Mouse (Mus musculus) midbrain, embryonic 15.5 days (tissue): ENCODE results near the gene Cmtm2a. TPM values are rescaled to one million over a fixed set of nuclear protein-coding genes. Genes with fewer than 3 reads are reported as not detected.

Source experiments
- ATAC-seq: fragments of 200-750 bp; cut with Nextera tagmentation; replicated peaks from 2 replicates; pipeline ENCODE4 v1.8.0; 2017; ENCODE audit warnings: moderate TSS enrichment
- H3K27ac ChIP-seq: fragments of 300-500 bp; sonication (generic); 2 replicates; pipeline ENCODE4 v1.5.1; 2015; ENCODE audit warnings: mild to moderate bottlenecking, inconsistent platforms
- H3K27me3 ChIP-seq: fragments of 300-500 bp; sonication (generic); replicated peaks from 2 replicates; pipeline ENCODE4 v1.6.1; 2015; ENCODE audit warnings: inconsistent platforms
- H3K36me3 ChIP-seq: fragments of 300-500 bp; sonication (generic); replicated peaks from 2 replicates; pipeline ENCODE4 v1.6.1; 2015; ENCODE audit warnings: inconsistent platforms
- H3K4me1 ChIP-seq: fragments of 300-500 bp; sonication (generic); 2 replicates; pipeline ENCODE4 v1.6.1; 2015; ENCODE audit warnings: inconsistent platforms
- H3K4me2 ChIP-seq: fragments of 300-500 bp; sonication (generic); 2 replicates; pipeline ENCODE4 v1.6.1; 2015; ENCODE audit warnings: inconsistent platforms, mild to moderate bottlenecking, moderate library complexity
- H3K4me3 ChIP-seq: fragments of 300-500 bp; sonication (generic); 2 replicates; pipeline ENCODE4 v1.5.1; 2015; ENCODE audit warnings: mild to moderate bottlenecking, inconsistent platforms
- H3K9ac ChIP-seq: fragments of 300-500 bp; sonication (generic); 2 replicates; pipeline ENCODE4 v1.6.1; 2015; ENCODE audit warnings: mild to moderate bottlenecking, inconsistent platforms
- H3K9me3 ChIP-seq: fragments of 300-500 bp; sonication (generic); 2 replicates; pipeline ENCODE4 v1.6.1; 2016; ENCODE audit warnings: inconsistent platforms
- WGBS: fragments of 180-500 bp; shearing (Covaris S2); methylation state at CpG from one replicate; pipeline ENCODE4 v1.1.7; 2015; ENCODE audit warnings: mixed read lengths; 5-methylcytosine and 5-hydroxymethylcytosine counted together
- polyA plus RNA-seq: library from polyadenylated mRNA; unstranded; fragments of >200 nt; fragmentation: Nextera tagmentation; extraction: Ambion mirVana; gene quantifications from 2 replicates; pipeline ENCODE4 v1.2.1, GENCODE M21; 2015

The Cmtm2a gene
- polyA plus RNA-seq, 1 experiment from 2014 or later: not detected

GRCm38 (mm10) chr8:104234573-104234972, 58.4 kb downstream of the Cmtm2a start:
- H3K27me3 ChIP-seq: no peaks in the 10 kb centered on the region
- H3K4me3 ChIP-seq: no peak overlapping the region
- H3K4me1 ChIP-seq: no peaks in the 10 kb centered on the region
- 43% methylated on average over 6 of the region's 6 CpGs for WGBS
- no peak overlapping the region for H3K9ac ChIP-seq
- H3K9me3 ChIP-seq: no peaks in the 10 kb centered on the region
- no peak; the same call in 1 of the 2 replicates for ATAC-seq
- no peak overlapping the region for H3K4me2 ChIP-seq
- H3K27ac ChIP-seq: no peak overlapping the region
- H3K36me3 ChIP-seq: peaks cover 59% of the 10 kb centered on the region

- no peak overlapping the region for H3K27ac ChIP-seq
- H3K9ac ChIP-seq: no peak overlapping the region
- no peaks in the 10 kb centered on the region for H3K4me1 ChIP-seq
- peaks cover 61% of the 10 kb centered on the region for H3K36me3 ChIP-seq
- no peak overlapping the region for H3K4me2 ChIP-seq
- H3K27me3 ChIP-seq: no peaks in the 10 kb centered on the region
- ATAC-seq: no peak
- H3K9me3 ChIP-seq: no peaks in the 10 kb centered on the region
- H3K4me3 ChIP-seq: no peak overlapping the region
- 91% methylated on average over 5 of the region's 5 CpGs for WGBS
Measured at GRCm38 (mm10) chr8:104232919-104233318, 60.1 kb downstream of the Cmtm2a start.

GRCm38 (mm10) chr8:104232039-104232438, 60.9 kb downstream of the Cmtm2a start:
- no peak overlapping the region for H3K4me2 ChIP-seq
- no peaks in the 10 kb centered on the region for H3K9me3 ChIP-seq
- peaks cover 67% of the 10 kb centered on the region for H3K36me3 ChIP-seq
- 95% methylated on average over 4 of the region's 4 CpGs for WGBS
- no peak overlapping the region for H3K4me3 ChIP-seq
- no peak overlapping the region for H3K27ac ChIP-seq
- no peaks in the 10 kb centered on the region for H3K27me3 ChIP-seq
- no peak overlapping the region for H3K9ac ChIP-seq
- no peak for ATAC-seq
- H3K4me1 ChIP-seq: no peaks in the 10 kb centered on the region

Other genes with a start within 250 kb of the Cmtm2a start
- gene Cdh5, start 191.6 kb downstream of the Cmtm2a start, polyA plus RNA-seq: 15.3 and 16.1 TPM in 2 replicates
- 6.4 and 6.6 TPM in 2 replicates for gene Bean1, start 122.7 kb downstream of the Cmtm2a start, polyA plus RNA-seq
- 53.9 and 54.0 TPM in 2 replicates for gene Tk2, start 44.6 kb downstream of the Cmtm2a start, polyA plus RNA-seq
- 29.2 and 32.3 TPM in 2 replicates for gene Cklf, start 42.3 kb downstream of the Cmtm2a start, polyA plus RNA-seq
- not detected in 2 replicates for gene Gm45711, start 16.9 kb upstream of the Cmtm2a start, polyA plus RNA-seq
- not detected in 2 replicates for gene Cmtm1, start 17.0 kb upstream of the Cmtm2a start, polyA plus RNA-seq
- gene Gm11020, start 28.4 kb upstream of the Cmtm2a start, polyA plus RNA-seq: not detected in 2 replicates
- not detected in 2 replicates for gene Cmtm2b, start 29.0 kb upstream of the Cmtm2a start, polyA plus RNA-seq
- gene Cmtm3, start 46.2 kb upstream of the Cmtm2a start, polyA plus RNA-seq: 33.2 and 37.2 TPM in 2 replicates
- 2.4 and 2.6 TPM in 2 replicates for gene Cmtm4, start 102.6 kb upstream of the Cmtm2a start, polyA plus RNA-seq
- gene Dync1li2, start 149.9 kb upstream of the Cmtm2a start, polyA plus RNA-seq: 112 and 123 TPM in 2 replicates
- gene Terb1, start 216.7 kb upstream of the Cmtm2a start, polyA plus RNA-seq: 0.67 and 0.74 TPM in 2 replicates
- 99.2 and 101 TPM in 2 replicates for gene Nae1, start 241.5 kb upstream of the Cmtm2a start, polyA plus RNA-seq
- gene Car7, start 241.5 kb upstream of the Cmtm2a start, polyA plus RNA-seq: 3.2 and 4.2 TPM in 2 replicates